Mouse (Mus musculus): Measurements from ENCODE around the gene Pkp1.
A peak's percentile ranks its signal among the peaks of the same experiment; 100 is the strongest.

Pkp1 gene

GRCm38 (mm10) chr1:135918644-135919407 lies at the start of gene Pkp1:
Gene Pkp1 (minus strand): TSS chr1:135919207.
- DNase-seq (ENCODE audit: low read depth, low spot score), result peak; percentile 49

- no peak for DNase-seq (ENCODE audit: low read depth, low spot score)
Observed at GRCm38 (mm10) chr1:135967739-135968138, 48.7 kb upstream of the Pkp1 start.

- DNase-seq (ENCODE audit: low read depth, low spot score), result no peak
Observed at GRCm38 (mm10) chr1:135964561-135964960, 45.6 kb upstream of the Pkp1 start.

- no peak for DNase-seq (ENCODE audit: low read depth, low spot score)
Observed at GRCm38 (mm10) chr1:135963177-135963576, 44.2 kb upstream of the Pkp1 start.

DNA sequence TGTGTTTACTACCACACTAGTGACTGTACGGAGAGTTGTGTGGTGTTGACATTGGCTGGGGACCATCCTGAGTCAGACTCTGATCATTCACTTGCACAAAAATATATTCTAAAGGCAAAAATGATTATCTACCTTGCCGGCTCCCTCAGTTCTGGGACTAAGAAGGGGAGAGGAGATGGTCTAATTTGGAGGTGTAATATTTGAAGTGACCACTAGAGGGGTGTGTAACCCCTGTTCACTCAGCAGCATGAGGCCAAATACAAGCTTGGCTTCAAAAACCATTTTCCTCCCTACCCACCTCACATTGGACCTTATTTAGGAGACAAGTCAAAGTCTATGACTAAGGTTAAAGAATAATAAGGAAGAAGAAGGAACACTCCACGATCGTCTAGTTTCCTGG lies 39.5 kb upstream of the Pkp1 start:
- peak; percentile 66 for DNase-seq (ENCODE audit: low read depth, low spot score)

GRCm38 (mm10) chr1:135948871-135949270 lies 29.9 kb upstream of the Pkp1 start:
- no peak for DNase-seq (ENCODE audit: low read depth, low spot score)

DNA sequence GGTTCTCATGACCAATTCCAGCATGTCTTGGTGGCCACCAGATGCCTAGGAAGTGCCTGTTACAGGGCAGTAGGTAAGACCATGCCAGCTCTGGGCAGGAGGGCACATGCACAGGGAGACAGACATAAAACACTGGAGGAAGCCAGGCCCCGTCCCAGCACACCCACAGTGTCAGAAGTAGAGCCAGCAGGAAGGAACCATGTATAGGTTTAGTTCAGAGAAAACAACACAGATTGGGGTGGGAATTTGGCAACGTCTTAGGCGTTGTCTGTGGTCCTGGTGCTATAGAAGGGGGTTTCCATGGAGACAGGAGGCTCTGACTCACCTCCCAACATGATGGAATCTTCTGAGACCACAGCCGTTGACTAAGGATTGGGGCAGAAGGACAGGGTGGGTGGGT lies 27.2 kb upstream of the Pkp1 start:
- no peak for DNase-seq (ENCODE audit: low read depth, low spot score)

DNA sequence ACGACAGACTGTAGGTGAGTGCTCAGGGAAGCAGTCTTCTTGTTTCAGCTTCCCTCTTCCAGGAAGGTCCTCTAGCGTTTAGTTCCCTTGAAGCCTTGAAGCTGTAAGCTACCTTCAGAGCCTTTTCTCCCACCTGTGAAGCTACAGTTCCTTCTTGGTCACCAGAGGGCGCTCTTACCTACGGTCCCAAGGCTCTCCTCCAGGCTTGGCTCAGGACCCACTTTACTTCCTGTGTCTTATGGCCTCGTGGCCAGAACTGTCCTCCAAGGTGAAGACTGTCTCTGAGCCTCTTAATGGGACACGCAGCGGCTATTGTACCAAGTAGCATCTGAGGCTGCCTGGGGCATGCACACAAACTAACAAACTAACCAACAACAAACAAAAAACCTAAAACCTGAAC lies 26.7 kb upstream of the Pkp1 start:
- peak; percentile 83 for DNase-seq (ENCODE audit: low read depth, low spot score)

- peak; percentile 82 for DNase-seq (ENCODE audit: low read depth, low spot score)
Observed at GRCm38 (mm10) chr1:135944526-135945259, 25.7 kb upstream of the Pkp1 start.

DNA sequence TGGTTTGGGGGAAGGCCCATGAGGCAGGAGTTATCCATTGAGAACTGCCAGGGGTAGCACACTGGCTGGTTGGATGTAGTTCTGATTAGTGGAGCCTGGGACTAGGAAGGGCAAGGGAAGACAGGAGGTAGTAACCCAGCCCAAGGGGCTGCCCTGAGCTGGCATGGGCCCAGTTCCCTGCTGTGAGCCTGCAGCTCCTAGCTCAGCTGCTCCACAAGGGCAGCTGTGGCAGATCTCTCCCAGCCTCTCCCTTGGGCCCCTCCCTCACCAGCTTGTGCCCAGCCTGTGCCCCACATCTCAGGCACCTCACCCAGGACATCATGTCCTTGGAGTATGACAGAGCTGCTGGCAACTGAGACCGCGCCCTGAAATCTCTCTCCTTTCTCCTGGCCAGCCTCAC lies 24.7 kb upstream of the Pkp1 start:
- DNase-seq (ENCODE audit: low read depth, low spot score), result no peak

- DNase-seq (ENCODE audit: low read depth, low spot score), result no peak
Observed at GRCm38 (mm10) chr1:135942116-135942515, 23.1 kb upstream of the Pkp1 start.

DNA sequence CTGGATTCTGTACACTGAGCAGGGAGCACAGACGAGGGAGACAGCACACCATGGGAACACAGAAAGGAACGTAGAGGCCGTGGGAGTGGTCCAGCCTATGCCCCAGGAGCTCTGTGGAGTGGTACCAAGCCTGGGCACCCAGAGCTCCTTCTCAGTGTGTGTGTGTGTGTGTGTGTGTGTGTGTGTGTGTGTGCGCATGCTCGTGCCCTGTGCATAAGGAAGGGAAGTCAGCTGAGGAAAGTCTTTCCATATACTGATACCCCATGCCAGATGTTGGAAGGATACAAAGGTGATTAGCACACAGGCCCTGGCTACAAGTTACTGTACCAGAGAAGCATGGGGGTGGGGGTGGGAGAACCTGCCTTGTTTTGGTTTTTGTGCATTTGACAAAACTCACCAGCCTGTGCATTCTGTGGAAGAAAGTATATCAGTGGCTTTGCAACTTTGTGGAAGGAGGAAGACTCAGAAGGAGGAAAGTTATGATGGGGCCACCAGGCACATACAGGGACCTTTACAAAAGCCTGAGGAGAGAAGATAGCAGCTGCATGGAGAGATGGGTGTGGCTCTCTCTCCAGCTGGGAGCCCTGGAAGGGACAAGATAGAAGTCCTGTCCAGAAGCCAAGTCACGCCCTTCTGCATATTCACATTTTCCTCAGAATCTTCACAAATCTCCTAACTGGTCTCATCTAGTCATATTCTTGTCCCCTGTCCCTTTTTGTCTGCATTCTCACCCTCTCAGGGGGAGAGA lies 22.4 kb upstream of the Pkp1 start:
- DNase-seq (ENCODE audit: low read depth, low spot score), result peak; percentile 26

- DNase-seq (ENCODE audit: low read depth, low spot score), result no peak
Observed at GRCm38 (mm10) chr1:135936091-135936490, 17.1 kb upstream of the Pkp1 start.

DNA sequence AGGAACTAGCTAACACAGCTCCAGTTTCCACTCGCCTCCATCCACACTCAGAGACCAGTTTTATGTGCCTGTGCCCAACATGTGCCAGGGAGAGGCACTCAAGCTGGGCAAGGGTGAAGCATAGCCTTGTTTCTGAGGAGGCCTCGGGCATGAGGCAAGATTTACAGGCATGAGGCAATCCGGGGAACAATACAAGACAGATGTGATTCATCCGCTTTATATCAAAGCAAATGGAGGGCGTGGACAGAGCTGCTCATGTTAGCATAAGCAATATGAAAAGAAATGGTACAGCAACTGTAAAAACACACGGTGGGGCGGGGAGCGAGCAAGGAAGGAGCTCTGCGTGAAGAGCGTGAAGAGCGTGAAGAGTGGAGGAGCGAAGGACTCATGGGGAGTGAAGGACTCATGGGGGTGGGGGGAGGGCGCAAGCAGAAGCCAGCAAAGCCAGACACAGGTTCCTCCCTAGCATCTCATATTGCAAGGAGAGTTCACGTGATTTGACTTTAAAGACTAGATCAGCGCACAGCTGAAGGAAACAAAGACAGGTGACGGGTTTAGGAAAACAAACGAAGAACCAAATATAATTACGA lies 14.8 kb upstream of the Pkp1 start:
- peak; percentile 18 for DNase-seq (ENCODE audit: low read depth, low spot score)

DNA sequence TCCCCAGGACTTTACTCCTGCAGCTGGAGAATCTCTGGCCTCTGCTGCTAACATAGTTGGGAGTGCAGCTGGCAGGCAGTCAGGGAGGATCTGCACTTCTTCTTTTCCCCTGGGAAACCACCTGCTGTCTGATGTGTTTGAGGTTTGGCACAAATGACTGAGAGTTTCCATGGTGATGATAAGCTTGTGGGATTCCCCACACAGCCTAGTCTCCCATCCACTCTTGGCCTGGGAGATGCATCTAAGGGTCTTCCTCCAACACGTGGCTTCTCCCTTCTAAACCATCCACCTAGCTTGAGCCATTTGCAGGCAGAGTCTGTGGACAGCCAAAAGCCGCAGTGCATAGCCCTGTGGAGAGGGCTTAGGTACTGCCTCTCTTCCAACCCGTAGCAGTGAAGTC lies 10.9 kb upstream of the Pkp1 start:
- DNase-seq (ENCODE audit: low read depth, low spot score), result no peak

DNA sequence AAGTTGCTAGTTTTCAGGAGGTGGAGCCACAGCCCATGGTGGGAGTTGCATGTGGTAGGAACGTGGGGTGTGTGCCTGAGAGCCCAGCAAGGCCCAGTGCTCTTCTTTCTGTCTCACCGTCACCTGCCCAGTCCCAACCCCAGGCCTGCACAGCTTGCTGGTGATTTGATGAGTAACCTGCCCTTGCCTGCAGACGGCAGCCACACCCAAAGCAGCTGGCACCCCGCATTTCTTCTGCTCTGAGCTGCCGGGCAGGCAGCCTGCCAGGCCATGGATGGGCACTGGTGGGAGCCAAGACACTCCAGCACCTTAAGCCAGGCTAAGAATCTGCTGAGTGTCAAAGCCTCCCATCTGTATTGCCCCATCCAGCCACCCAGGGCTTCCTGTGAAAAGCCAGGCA lies 6.8 kb upstream of the Pkp1 start:
- no peak for DNase-seq (ENCODE audit: low read depth, low spot score)

DNA sequence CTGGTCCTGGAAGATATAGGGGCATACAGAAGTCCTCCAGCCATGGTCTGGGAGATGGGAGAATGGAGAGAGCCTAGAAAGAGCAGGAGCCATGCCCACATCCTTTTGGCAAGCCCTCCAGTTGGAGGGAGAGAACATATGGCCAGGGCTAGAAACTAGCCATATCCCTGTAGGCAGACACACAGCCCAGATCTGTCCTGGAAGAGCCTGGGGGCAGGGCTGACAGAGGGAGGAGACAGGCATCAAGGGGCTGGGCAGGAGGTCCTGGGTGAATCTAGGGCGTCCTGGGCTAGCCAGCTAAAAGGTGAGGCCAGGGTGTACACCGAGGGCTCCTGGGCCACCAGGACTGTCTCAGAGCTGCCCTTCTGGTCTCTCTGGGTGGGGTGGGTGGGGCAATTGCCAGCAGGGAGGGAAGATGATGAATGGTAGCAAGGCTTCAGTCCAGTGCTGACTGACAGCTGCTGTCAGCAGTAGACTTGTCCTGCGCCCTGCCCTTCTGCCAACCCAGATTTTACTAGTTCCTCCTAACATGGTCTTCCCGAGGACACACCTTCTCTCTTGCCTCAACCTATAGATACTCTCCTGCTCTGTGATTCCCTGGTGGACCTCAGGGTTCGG lies 5.5 kb upstream of the Pkp1 start:
- no peak for DNase-seq (ENCODE audit: low read depth, low spot score)

DNA sequence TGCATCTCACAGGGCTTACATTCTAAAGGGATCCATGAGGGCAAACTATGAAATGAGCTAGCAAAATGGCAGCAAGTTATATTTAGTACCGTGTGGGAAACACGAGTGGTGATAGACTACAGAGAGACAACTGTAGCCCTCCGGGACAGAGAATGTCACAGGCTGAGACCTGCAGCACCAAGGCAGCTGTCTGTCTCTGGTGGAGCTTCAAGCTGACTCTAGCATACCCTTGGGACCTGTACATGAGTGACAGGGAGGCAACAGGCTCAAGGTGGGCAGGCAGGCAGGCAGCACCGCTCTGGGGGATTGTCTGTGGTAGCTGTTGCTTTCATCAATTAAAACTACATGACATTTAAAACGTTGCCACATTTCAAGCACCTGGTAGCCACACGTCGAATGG lies 4.2 kb upstream of the Pkp1 start:
- DNase-seq (ENCODE audit: low read depth, low spot score), result no peak

GRCm38 (mm10) chr1:135917206-135917605 lies 1.8 kb downstream of the Pkp1 start:
- no peak for DNase-seq (ENCODE audit: low read depth, low spot score)

GRCm38 (mm10) chr1:135916486-135917058 lies 2.4 kb downstream of the Pkp1 start:
- DNase-seq (ENCODE audit: low read depth, low spot score), result no peak

- no peak for DNase-seq (ENCODE audit: low read depth, low spot score)
Observed at GRCm38 (mm10) chr1:135913657-135914056, 5.3 kb downstream of the Pkp1 start.

Measured in ZHBTc4 (cell line).